Mouse (Mus musculus): ENCODE measurements around the gene Dnajb12.

The Dnajb12 gene

DNA sequence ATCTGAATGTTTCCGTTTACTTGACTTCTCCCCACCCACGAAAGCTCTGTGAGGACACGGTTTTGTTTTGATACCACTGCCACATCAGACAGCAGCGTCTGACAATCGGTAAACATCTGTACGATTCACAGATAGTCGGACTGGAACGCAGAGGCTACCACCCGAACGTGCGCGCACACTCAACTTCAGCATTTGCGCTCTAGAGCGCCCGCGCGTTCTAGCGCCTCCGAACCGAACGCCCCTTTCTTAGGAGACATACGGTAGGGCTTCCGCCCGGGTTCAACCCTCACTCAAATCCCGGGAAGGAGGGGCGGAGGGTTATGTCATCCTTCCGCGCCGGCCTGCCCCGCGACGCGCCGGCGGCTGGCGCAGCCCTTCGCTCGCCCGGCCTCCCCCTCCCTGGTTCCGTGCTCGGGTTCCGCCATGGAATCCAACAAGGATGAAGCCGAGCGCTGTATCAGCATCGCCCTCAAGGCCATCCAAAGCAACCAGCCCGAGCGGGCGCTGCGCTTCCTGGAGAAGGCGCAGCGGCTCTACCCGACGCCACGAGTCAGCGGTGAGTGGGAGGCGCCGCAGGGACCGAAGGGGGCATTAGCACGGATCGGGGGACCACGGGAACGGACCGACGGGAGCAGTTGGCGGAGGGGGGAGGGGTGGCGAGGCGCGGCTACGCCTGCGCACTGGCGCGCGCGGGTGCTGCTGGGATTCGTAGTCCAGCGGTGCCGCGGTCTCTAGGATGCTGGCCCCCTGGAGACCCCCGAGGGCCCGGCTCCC, at the start of gene Dnajb12:
TSS of gene Dnajb12 (plus strand) at position 302 of the 774 bp plus-strand sequence.
- peak; percentile 95 for DNase-seq (ENCODE audit: low read depth, low spot score)

DNA sequence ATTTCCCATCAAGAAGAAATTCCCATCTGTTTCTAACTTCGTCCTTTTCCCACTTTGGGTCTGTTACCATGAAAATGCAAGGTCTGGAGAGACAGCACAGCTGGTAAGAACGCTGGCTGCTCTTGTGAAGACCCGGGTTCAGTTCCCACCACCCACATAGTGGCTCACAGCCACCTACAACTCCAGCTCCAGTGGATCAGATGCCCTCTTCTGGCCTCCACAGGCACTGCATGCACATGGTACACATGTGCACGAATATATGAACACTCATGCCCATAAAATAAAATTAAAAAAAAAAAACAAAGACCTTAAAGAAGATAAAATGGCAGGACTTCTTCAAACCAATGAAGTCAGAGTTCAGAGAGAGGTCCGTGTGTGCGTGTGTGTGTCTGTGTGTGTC, 49.5 kb upstream of the Dnajb12 start:
- DNase-seq (ENCODE audit: low read depth, low spot score), result no peak

DNA sequence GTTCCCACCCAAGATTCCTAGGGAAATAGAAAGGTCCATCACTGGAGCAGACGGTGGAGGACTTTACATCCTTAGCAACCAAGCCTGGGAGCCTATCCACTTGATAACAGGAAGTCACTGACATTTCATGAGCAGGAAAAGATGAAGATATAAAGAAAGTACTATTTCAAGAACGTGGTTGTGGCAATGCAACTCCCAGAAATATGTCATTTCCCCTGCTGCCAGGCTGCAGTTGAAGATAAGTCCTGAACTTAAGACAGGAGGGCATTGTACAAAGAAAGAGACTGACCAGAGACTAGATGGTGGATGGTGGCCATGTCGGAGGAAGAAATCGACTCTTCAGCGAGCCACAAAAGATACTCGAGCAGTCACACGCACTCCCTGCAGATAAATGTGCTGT, 47.4 kb upstream of the Dnajb12 start:
- no peak for DNase-seq (ENCODE audit: low read depth, low spot score)

DNA sequence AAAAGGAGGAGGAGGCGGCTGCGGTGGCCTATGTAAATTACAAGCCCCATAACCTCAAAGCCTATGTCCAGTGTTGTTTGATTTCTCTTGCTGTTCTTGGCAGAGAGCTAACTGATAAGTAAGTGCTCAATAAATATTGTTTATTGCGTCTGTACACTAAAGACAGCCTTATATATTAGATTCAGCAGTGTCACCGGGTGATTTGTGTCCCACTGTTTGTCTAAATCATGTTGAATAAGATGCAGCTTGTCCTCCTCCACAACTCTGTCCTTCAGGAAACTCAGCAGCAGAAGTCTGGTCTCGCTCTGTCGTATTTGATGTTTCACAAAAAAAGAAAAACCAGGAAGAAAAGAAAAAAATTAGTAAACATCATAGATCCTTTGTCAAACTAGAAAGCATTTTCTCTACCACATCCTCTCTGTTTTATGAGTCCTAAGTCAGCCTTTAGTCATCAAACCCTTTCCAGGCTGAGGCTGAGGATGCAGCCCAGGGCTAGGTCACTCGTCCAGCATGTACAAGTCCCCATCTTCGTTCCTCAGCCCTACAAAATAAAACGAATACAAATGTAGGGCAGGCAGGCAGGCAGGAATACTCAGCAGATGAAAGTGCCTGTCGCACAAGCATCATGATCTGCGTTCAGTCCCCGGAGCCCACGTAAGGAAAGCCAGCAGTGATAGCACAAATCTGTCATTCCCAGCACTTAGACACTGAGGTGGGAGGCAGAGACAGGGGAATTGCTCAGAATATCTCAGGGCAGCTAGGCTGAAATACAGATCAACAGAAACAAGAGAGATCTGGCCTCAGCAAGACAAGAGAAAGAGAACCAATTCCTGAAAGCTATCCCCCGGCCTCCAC, 43.8 kb upstream of the Dnajb12 start:
- no peak for DNase-seq (ENCODE audit: low read depth, low spot score)

DNA sequence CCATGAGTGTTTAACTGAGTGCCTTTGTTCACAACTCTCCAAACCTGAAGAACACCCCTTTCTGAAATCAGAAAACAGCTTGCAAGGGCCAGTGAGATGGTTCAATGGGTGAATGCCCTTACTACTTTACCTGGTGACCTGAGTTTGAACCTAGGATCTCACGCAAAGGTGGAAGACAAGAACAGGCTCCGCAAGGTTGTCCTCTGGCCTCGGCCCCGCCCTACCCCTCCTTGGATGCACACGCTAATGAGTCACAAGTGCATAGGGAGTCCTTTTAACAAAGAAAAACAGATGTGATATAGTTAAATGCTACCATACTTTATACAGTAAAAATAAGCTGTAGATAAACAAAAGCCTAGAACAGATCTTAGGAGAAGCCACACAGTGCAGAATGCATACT, 41.9 kb upstream of the Dnajb12 start:
- DNase-seq (ENCODE audit: low read depth, low spot score), result no peak

DNA sequence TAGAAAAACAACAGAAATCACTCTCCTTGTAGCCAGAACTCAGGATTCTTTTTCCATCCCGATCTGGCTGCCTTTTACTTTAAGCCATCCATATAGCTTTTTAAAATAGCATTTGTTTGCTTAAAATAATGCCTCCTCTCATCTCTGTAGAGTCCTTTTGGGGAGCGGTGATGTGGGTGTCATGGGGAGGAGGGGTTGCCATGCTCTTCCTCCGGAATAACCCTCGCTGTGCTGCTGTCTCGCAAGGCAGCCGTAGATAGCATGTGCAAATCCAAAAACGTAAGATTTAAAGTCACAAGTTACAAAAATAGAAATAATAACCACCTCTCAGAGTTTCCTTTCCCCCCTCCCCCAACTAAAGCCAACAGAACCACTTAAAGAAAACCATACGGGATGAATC, 37.9 kb upstream of the Dnajb12 start:
- DNase-seq (ENCODE audit: low read depth, low spot score), result no peak

DNA sequence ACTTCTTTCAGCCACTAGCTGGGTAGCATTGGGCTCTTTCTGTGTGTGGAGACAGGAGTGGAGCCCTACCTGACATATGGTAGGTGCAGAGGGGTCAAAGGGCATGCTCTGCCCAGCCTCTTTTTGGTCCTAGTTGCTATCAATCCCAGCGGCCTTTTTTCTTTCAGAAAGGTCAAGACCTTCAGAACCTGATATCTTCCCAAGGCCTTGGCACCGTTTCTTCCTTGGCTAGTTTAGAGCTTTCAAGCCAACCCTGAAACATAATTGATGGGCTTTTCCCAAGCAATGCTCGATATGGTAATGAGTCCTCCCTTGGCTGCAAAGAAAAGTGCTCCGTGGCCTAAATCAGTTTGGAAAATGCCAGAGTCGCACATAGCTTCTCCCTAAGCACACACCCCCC, 36.2 kb upstream of the Dnajb12 start:
- DNase-seq (ENCODE audit: low read depth, low spot score), result no peak

DNA sequence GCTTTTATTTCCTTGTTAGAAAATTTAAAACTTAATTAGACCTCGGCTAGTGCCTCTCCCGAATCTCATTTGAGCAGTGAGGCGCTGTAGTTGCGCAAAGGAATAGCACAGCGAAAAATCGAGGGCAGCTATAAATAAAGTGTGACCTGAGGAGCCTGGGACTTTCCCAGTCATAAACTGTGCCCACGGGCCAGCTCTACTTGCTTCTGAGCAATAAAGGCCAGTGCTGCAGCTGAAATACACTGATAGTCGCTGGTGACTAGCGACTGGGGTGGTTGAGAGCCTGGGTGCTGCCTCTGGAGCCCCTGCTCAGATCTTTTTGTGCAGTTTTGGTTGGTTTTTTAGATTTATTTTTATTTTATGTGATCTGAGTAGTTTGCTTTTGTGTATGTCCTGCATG, 34.7 kb upstream of the Dnajb12 start:
- no peak for DNase-seq (ENCODE audit: low read depth, low spot score)

DNA sequence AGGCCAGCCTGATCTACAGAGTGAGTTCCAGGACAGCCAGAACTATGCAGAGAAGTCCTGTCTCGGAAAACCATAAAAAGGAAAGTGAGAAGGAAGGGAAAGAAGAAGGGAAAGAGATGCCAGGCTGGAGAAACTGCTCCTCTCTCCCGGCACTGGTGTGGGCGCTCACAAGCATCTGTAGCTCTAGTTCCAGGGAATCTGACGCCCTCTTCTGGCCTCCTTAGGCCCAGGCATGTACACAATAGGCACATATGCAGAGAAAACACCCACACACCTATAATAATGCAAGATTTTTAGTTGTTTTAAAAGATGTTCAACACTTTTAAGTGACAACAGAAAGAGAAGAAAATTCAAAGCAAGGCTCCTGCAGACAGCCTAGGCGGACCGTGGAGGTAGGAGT, 32.9 kb upstream of the Dnajb12 start:
- DNase-seq (ENCODE audit: low read depth, low spot score), result no peak

DNA sequence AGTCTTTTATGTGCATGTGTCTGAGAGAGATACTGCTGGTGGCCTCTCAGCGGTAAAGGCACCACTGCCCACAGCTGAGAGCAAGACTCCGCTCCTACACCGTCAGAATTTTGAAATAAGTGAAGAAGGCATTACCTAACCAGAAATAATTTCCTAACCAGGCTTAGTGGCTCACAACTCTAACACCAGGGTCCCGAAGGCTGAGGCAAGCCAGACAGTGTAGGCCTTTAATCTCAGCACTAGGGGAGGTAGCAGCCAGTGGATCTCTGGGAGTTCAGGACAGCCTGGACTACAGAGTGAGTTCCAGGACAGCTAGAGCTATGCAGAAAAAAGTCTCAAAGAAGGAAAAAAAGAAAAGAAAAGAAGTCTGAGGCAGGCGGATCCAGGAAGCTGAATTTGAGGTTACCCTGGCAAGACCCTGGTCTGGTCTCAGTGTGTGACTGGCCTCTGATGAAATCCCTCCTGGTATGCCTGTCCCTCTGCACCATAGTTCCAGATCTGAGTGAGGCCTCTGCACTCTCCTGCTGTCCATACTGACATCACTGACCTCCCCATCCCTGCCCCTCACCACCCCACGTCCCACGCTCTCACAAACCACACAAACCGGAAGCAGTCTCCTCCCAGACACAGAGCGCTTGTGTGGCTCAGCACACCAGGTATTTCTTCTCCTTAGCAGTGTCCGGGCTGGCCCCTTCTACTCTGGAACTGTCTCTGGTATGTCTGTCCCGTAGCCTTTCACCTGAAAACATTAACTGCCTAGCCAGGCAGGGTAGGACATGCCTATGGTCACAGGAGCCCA, 31.1 kb upstream of the Dnajb12 start:
- no peak for DNase-seq (ENCODE audit: low read depth, low spot score)

DNA sequence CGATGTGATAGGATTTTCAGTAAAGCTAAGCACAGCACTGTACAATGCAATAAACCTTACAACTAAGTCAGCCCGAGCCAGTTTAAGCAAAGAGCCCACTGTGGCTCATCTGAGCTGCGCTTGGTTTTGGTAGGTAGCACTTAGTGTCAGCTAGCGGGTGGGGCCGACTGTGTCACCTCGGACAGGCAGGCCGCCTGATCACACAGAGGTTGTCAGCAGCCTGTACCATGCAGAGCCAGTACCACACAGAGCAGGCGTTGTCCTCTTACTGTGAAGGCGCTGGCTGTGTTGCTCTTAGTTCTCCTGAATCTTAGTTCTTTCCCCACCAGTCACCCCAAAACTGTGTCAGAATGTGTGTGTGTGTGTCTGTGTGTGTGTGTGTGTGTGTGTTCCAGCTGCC, 30.4 kb upstream of the Dnajb12 start:
- no peak for DNase-seq (ENCODE audit: low read depth, low spot score)

DNA sequence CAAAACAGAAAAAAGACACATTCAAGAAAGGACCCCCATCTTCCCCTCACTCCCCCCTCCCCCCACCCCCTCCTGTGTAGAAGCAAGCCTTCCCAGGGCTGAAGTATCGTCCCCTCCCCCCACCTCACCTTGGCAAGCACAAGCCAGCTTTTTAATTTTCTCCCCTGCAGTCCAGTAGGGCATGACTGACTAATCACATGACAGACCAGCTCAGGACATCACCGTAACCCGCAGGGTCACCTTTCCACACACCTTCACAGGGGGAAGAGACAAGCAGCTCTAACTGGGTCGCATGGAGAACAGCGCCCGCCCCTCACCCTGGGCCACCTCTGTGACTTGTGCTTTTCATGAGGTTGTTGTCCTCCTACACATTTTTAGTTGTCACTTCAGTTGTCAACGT, 30.0 kb upstream of the Dnajb12 start:
- DNase-seq (ENCODE audit: low read depth, low spot score), result no peak

DNA sequence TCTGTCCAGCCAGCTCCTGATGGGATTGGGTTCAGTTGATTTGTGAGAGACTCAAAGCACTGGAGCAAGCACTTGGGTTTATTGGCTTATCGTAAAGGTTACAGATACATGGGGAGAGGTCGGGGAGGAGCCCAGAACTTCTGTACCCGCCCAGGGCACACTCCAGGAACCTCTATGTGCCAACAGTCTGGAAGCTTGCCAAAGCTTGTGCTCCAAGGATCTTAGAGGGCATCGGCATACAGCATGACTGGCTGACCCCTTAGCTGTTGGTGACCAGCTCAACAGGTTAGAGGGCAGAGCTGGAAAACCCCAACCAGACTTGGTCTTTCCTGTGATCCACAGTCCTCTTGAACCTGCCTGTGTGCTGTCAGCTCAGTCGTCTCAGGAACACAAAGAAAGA, 22.2 kb upstream of the Dnajb12 start:
- DNase-seq (ENCODE audit: low read depth, low spot score), result no peak

DNA sequence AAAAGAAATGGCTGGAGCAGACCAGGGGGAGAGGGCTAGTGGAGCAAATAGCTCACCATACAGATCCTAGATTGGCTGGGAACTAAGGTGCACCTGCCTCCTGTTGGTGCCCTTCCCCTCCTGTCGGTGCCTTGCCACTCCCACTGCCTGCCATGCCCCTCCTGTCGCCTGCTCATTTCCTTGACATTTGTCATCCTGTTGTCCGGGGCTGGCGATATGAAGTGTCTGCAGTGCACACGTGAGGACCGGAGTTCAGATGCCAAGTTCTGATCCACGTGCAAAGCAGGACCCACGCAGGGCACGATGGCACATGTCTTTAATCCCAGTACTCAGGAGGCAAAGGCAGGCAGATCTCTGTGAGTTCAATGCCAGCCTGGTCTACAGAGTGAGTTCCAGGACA, 18.7 kb upstream of the Dnajb12 start:
- no peak for DNase-seq (ENCODE audit: low read depth, low spot score)

DNA sequence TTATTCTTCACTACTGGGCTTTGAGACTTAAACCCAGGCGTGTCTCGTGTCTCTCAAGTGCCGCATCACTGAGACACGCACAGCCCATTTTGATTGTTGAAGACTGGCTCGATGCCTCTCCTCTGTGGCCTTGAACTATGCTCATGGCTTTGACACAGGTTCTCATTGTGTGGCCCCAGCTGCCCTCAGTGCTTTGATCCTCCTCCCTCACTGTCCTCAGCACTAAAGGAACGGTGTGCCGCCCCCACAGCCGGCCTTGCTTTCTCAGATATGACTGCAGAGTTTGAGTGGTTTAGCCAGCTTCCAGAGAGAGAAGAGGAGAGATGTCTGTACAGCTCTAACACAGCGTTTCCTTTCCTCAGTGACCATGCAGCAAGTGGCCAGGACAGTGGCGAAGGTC, 18.2 kb upstream of the Dnajb12 start:
- no peak for DNase-seq (ENCODE audit: low read depth, low spot score)

DNA sequence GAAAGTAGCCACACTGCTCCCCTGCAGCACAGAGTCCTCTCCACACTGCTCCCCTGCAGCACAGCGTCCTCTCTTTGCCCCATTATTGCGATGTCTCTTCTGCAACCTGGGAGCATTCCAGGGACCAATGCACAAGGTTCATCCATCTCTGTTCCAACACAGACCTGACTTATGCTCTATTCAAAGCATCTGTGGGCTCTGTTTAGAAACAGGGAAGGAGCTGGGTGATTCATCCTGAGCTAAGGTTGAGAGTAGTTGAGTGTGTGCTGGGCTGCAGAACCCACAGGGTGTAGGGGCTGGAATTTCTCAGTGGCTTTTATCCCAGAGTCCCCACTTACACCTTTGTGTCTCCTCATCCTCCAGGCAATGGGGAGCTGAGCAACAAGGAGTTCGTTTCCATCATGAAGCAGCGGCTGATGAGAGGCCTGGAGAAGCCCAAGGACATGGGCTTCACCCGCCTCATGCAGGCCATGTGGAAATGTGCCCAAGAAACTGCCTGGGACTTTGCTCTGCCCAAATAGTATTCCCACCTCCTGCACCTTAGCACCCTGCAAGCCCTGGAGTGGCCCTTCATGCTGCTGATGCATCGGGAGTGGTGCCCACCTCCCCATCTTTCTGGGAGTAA, 16.4 kb upstream of the Dnajb12 start:
- DNase-seq (ENCODE audit: low read depth, low spot score), result no peak

DNA sequence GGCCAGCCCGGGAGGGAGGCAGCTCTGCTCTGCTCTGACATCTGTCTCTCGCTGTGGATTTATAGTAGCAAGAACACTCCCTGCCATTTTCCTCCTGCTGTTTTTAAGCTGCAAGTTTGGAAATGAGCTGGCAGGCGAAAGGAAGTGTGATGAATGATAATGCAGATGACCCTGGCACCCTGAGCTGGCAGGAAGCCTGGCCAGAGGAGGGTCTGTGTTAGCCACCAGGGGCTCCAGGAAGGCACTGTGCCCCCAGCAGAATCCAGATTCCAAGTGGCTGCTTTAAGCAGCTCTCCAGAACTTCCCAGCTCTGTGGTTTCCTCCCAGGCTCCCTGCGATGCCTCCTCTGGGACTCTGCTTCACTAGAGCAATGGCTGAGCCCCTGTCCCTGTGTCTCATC, 15.7 kb upstream of the Dnajb12 start:
- DNase-seq (ENCODE audit: low read depth, low spot score), result no peak

DNA sequence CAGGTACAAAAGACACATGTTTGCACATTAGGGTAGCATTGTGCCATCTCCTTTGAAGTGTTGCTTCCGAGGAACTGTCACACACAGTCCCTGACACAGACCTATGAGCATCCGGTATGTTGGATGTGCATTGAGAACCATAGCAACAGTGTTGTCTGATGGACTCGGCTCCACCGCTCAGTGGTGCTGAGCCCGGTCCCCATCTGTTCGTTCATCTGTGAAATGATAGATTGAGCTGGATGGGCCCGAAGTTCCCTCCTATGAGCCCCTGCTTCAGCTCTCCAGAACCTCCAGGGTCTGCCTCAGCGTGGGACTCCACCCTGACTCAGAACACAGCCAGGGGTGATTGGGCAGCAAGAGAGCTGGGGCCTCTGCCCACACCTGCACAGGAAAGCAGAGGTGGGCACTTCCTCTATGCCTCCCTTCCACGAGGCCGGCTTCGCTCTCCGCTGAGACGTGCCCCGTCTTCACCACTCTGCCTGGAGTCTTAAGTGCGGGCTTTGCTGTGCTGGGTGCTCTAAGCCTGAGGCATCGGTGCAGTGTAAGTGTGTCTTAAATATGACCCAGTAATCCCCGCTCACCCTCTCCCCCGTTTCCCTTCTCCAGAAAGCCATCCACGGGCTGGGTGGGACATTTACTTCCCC, 15.0 kb upstream of the Dnajb12 start:
- peak; percentile 70 for DNase-seq (ENCODE audit: low read depth, low spot score)

DNA sequence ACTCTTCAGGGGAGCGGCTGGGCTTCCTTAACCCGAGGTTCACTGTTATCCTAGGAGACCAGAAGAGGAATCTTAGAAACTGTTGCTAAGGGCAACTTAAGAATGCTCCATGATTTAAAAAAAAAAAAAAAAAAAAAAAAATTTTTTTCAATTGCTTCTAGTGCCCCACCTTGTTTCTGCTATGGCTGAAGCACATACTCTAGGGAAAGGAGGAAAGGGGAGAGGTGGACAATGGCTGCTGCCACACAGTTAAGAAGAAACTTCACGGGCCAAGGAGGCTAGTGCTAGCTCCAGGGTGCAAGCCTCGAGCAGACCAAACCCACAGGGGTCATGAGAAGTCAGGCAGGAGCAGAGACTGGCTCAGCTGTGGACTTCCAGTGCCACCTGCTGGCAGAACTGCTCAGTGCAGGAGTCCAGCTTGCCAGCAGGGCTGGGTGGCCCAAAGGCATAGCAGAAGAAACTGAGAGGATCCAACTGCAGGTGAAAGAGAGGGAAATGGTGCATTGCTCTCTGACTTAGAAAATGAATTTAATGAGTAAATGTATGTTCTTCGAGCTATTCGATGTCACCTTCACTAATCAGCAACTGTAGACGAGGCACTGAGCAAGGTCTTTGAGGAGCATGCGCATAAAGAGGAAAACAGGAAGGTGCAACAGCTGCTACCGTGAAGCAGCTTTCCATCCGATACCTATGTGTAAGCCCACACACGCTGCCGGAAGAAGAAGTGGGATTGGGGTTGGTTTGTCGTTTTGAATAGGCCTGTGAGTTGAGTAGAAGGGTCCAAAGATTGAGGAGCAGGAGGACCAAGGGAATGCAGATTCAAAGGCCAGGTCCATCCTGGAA, 14.3 kb upstream of the Dnajb12 start:
- peak; percentile 94 for DNase-seq (ENCODE audit: low read depth, low spot score)

DNA sequence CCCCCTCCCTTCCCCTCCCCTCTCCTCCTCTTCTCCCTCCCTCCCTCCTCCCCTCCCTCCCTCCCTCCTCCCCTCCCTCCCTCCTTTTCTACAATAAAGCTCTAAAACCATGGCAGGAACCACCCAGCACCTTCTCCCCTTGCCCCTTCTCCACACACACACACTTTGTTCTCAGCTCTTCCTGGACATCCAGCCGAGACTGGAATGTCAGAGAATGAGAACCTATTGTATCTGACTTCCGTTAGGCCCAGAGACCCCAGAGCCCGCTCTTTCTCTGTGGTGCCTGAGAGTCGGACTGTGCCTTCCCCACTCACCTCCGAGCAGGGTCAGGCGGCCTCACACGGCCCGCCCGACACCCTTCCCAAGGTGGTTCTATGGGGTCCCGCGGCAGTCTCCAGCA, 11.1 kb upstream of the Dnajb12 start:
- no peak for DNase-seq (ENCODE audit: low read depth, low spot score)
